Mouse (Mus musculus) CH12.LX (cell line): ENCODE measurements around the gene Fkbp3.

Source experiments
- CHD1 ChIP-seq: IDR thresholded peaks from 2 replicates; pipeline ENCODE4 v1.6.1; 2012; ENCODE audit warnings: low read depth, low read length, improper control_type of control experiment, inconsistent platforms
- CTCF ChIP-seq, 2 experiments: IDR thresholded peaks in 1 of 2; conservative IDR thresholded peaks in 1 of 2; 2 replicates each; pipeline ENCODE4 v1.5.1; 2011 to 2012; ENCODE audit warnings: low read depth in 2 of 2, low read length in 2 of 2, improper control_type of control experiment in 1 of 2, inconsistent platforms in 1 of 2, mild to moderate bottlenecking in 1 of 2, moderate library complexity in 1 of 2
- EP300 ChIP-seq: IDR thresholded peaks from 2 replicates; pipeline ENCODE4 v1.6.1; 2011; ENCODE audit warnings: low read length, improper control_type of control experiment
- MAFK ChIP-seq: IDR thresholded peaks from 2 replicates; pipeline ENCODE4 v1.6.1; 2011; ENCODE audit warnings: low read length, improper control_type of control experiment; ENCODE audit not compliant: insufficient replicate concordance
- MEF2A ChIP-seq: IDR thresholded peaks from 2 replicates; pipeline ENCODE4 v1.6.1; 2014; ENCODE audit warnings: low read depth, mild to moderate bottlenecking, inconsistent platforms, low read length, improper control_type of control experiment, borderline replicate concordance
- MXI1 ChIP-seq: IDR thresholded peaks from 2 replicates; pipeline ENCODE4 v1.6.1; 2011; ENCODE audit warnings: mild to moderate bottlenecking, low read depth, low read length, improper control_type of control experiment
- MYC ChIP-seq: IDR thresholded peaks from 2 replicates; pipeline ENCODE4 v1.6.1; 2011; ENCODE audit warnings: low read depth, mild to moderate bottlenecking, improper control_type of control experiment, low read length
- NELFE ChIP-seq: IDR thresholded peaks from 2 replicates; pipeline ENCODE4 v1.6.1; 2011; ENCODE audit warnings: low read depth, low read length, improper control_type of control experiment
- POLR2A ChIP-seq: IDR thresholded peaks from 2 replicates; pipeline ENCODE4 v1.6.1; 2011; ENCODE audit warnings: low read depth, mild to moderate bottlenecking, improper control_type of control experiment, low read length
- RAD21 ChIP-seq: IDR thresholded peaks from 2 replicates; pipeline ENCODE4 v1.6.1; 2011; ENCODE audit warnings: low read depth, mild to moderate bottlenecking, low read length, improper control_type of control experiment, moderate library complexity
- TBP ChIP-seq: conservative IDR thresholded peaks from 2 replicates; pipeline ENCODE4 v1.6.1; 2011; ENCODE audit warnings: low read depth, low read length, improper control_type of control experiment
- USF1 ChIP-seq: IDR thresholded peaks from 2 replicates; pipeline ENCODE4 v1.6.1; 2014; ENCODE audit warnings: low read depth, mild to moderate bottlenecking, inconsistent platforms, low read length, improper control_type of control experiment
- ZNF384 ChIP-seq: IDR thresholded peaks from 2 replicates; pipeline ENCODE4 v1.6.1; 2012; ENCODE audit warnings: low read depth, low read length, improper control_type of control experiment, inconsistent platforms

- TF ChIP-seq ZNF384: no peak
- no peak for TF ChIP-seq CTCF (conservative IDR thresholded peaks at IDR 0.05 in 1 of 2, IDR thresholded peaks at IDR 0.05 in 1 of 2; ENCODE audit: low read depth in 2 of 2, low read length in 2 of 2)
- TF ChIP-seq CHD1: no peak
- no peak for TF ChIP-seq POLR2A
- TF ChIP-seq MXI1: no peak
- TF ChIP-seq MYC: no peak
- no peak for TF ChIP-seq USF1
- no peak for TF ChIP-seq EP300
- TF ChIP-seq NELFE: no peak
- TF ChIP-seq TBP: no peak
- no peak for TF ChIP-seq MEF2A
- no peak for TF ChIP-seq MAFK
- TF ChIP-seq RAD21: no peak
These were observed 3.1 kb upstream of the Fkbp3 start for GRCm38 (mm10) chr12:65076906-65077305.
